Mouse (Mus musculus): ENCODE measurements at regions not wholly inside any gene's neighbourhood (a gene's known extent, or its start where the extent isn't known, plus 50 kb on each side); places are given as distances from the start of the nearest gene placed in this dataset.
"Not testable (repeated sequence)": the region's sequence is repeated elsewhere in the genome, so short reads cannot be mapped to it uniquely, and the experiment has no call there.

DNA sequence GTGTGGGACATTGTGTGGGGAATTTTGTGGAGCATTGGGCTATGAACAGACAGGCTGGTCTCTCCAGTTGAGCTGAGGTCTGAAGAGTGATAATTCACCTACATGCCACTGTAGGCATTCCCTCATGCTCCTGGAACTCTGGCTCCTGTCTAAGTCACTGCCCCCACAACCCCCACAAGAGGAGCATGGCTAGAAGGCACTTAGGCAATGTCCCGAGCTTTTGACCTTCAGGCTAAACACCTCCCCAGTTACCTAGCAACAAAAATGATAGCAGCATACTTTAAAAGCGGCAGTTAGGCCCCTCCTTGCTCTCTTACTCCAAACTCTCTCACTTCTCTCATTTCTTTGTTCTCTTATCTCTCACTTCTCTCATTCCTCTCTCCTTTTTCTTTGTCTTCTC, 620.7 kb upstream of the Gprin3 start:
- DNase-seq: no peak
- intact Hi-C loops (cut with DNase I): loop anchor here (10.0 kb wide), 1 partner anchor 212 kb away; no protein-coding TSS in a partner anchor

DNA sequence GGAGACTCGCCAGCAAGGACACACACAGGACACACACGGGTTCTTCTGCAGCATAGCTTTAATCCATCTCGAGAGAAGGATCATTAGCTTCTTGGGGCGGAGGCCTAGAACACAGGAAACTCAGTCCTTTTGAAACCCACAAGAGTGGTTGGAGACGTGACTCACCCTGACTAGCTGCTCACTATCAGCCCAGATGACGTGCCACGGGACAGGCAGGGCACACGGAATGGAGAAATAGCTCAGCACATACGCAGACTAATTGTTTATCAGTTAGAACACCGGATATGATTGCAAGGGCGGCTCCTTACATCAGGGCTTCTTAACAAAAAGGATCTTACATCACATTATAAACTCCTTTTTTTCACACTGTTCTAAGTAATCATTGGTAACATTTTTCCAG, 619.4 kb upstream of the Gprin3 start:
- not testable (repeated sequence) for DNase-seq
- intact Hi-C loops (cut with DNase I): loop anchor here (10.0 kb wide), 1 partner anchor 211 kb away; no protein-coding TSS in a partner anchor

DNA sequence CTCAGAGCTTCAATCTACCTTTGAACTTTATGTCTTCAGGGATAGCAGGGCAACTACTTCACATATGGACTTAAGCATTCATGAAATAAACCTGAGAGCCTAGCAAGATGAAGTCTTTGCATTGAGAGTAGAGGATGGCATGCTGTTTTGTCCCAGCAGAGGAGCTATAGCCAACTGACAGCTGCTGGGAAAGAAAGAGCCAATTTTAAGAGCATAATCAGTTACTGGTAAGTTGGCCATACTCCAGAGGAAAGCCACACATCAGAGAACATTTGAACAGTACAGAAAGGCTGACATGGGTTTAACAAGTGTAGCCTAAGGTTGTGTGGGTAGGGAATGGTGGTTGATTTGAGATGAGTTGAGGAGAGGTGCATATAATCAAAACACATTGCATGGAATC, 618.7 kb upstream of the Gprin3 start:
- intact Hi-C loops (cut with DNase I): loop anchor here (10.0 kb wide), 1 partner anchor 210 kb away; no protein-coding TSS in a partner anchor
- no peak for DNase-seq

Data from heart, postnatal 14 days (tissue).